Mouse (Mus musculus) liver, adult 2 months (tissue): Measurements from ENCODE around the gene Gm15155.

Experiments
- CTCF ChIP-seq: fragments of 200-500 bp; IDR thresholded peaks from 2 replicates; pipeline ENCODE4 v1.5.1; 2011; ENCODE audit warnings: low read depth, low read length, control low read depth
- POLR2A ChIP-seq: fragments of 200-500 bp; IDR thresholded peaks from 2 replicates; pipeline ENCODE4 v1.6.1; 2011; ENCODE audit warnings: low read length, control low read depth; ENCODE audit not compliant: insufficient read depth; ENCODE audit errors: extremely low read depth

DNA sequence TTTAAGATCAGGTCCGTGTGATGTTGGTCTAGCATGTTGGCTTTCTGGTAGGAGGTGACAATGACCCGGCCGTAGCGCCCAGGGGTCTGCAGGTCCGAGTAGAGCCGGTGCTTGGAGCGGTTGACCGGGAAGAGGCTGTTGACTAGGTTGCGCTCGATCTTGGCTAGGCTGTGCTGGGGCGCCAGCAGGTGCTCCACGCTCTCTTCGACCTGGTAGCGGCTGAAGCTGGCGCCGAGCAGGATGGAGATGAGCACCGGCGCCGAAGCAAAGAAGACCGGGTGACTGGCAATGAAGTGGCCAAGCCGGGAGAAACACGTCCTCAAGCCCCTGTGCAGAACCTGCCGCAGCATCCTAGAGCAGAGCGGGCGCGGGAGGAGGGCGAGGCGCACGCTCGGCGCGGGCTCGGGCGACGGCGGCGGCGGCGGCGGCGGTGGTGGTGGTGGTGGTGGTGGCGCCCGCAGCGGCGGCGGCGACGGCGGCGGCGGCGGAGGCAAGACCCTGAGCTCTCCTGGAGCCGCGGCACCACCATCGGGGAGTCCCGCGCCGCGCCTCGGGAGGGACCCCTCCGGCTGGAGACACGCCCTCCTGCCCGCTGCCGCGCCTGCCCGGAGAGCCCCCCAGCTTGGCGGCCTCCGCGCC, 1.5 kb upstream of the Gm15155 start:
- TF ChIP-seq CTCF = no peak
- no peak for TF ChIP-seq POLR2A
